Mouse (Mus musculus) thymus, postnatal 14 days (tissue): ENCODE measurements at regions not wholly inside any gene's neighbourhood (a gene's known extent, or its start where the extent isn't known, plus 50 kb on each side); places are given as distances from the start of the nearest gene placed in this dataset.
"Not testable (repeated sequence)": the region's sequence is repeated elsewhere in the genome, so short reads cannot be mapped to it uniquely, and the experiment has no call there.

Experiments used
- DNase-seq: peaks from one replicate; pipeline ENCODE4 v3.0.0; 2021

- not testable (repeated sequence) for DNase-seq
Measured at GRCm38 (mm10) chr17:9278046-9278445, 143.8 kb upstream of the Gm17728 start.

- DNase-seq = no peak
Measured at GRCm38 (mm10) chr17:9279481-9279880, 142.4 kb upstream of the Gm17728 start.

- no peak for DNase-seq
Measured at GRCm38 (mm10) chr17:9281891-9282290, 140.0 kb upstream of the Gm17728 start.

GRCm38 (mm10) chr17:9282333-9283176 is 139.3 kb upstream of the Gm17728 start:
- DNase-seq = no peak

GRCm38 (mm10) chr17:9286431-9286830 is 135.4 kb upstream of the Gm17728 start:
- no peak for DNase-seq

- no peak for DNase-seq
Measured at GRCm38 (mm10) chr17:9286834-9287233, 135.0 kb upstream of the Gm17728 start.

- DNase-seq = no peak
Measured at GRCm38 (mm10) chr17:9287682-9288081, 134.2 kb upstream of the Gm17728 start.

- no peak for DNase-seq
Measured at GRCm38 (mm10) chr17:9291601-9292000, 130.3 kb upstream of the Gm17728 start.

GRCm38 (mm10) chr17:9292296-9292695 is 129.6 kb upstream of the Gm17728 start:
- no peak for DNase-seq

- DNase-seq = no peak
Measured at GRCm38 (mm10) chr17:9296371-9296770, 125.5 kb upstream of the Gm17728 start.

GRCm38 (mm10) chr17:9298231-9298630 is 123.6 kb upstream of the Gm17728 start:
- no peak for DNase-seq

GRCm38 (mm10) chr17:9301101-9301501 is 120.8 kb upstream of the Gm17728 start:
- no peak for DNase-seq

- no peak for DNase-seq
Measured at GRCm38 (mm10) chr17:9308507-9308906, 113.4 kb upstream of the Gm17728 start.

GRCm38 (mm10) chr17:9322772-9323171 is 99.1 kb upstream of the Gm17728 start:
- no peak for DNase-seq

- no peak for DNase-seq
Measured at GRCm38 (mm10) chr17:9328886-9329455, 92.9 kb upstream of the Gm17728 start.

GRCm38 (mm10) chr17:9357572-9358159 is 64.2 kb upstream of the Gm17728 start:
- DNase-seq = no peak
